Mouse (Mus musculus) embryonic facial prominence, embryonic 13.5 days (tissue): ENCODE measurements around the gene Kif19a. TPM values are rescaled to one million over a fixed set of nuclear protein-coding genes. Genes with fewer than 3 reads are reported as not detected.

Source experiments
- ATAC-seq: fragments of 200-750 bp; cut with Nextera tagmentation; 2 replicates; pipeline ENCODE4 v1.8.0; 2017; ENCODE audit warnings: low read depth; ENCODE audit not compliant: insufficient number of reproducible peaks, insufficient read depth, low FRiP score, low TSS enrichment
- H3K27ac ChIP-seq: fragments of 300-500 bp; sonication (generic); 2 replicates; pipeline ENCODE4 v1.5.1; 2015; ENCODE audit warnings: moderate library complexity, mild to moderate bottlenecking, inconsistent platforms
- H3K27me3 ChIP-seq: fragments of 300-500 bp; sonication (generic); 2 replicates; pipeline ENCODE4 v1.6.1; 2015; ENCODE audit warnings: mild to moderate bottlenecking, inconsistent platforms
- H3K36me3 ChIP-seq: fragments of 300-500 bp; sonication (generic); 2 replicates; pipeline ENCODE4 v1.6.1; 2015; ENCODE audit warnings: mild to moderate bottlenecking, inconsistent platforms
- H3K4me1 ChIP-seq: fragments of 300-500 bp; sonication (generic); 2 replicates; pipeline ENCODE4 v1.6.1; 2015; ENCODE audit warnings: inconsistent platforms
- H3K4me2 ChIP-seq: fragments of 300-500 bp; sonication (generic); 2 replicates; pipeline ENCODE4 v1.6.1; 2015; ENCODE audit warnings: moderate library complexity, mild to moderate bottlenecking, inconsistent platforms
- H3K4me3 ChIP-seq: fragments of 300-500 bp; sonication (generic); 2 replicates; pipeline ENCODE4 v1.5.1; 2015; ENCODE audit warnings: mild to moderate bottlenecking, inconsistent platforms
- H3K9ac ChIP-seq: fragments of 300-500 bp; sonication (generic); 2 replicates; pipeline ENCODE4 v1.6.1; 2015; ENCODE audit warnings: mild to moderate bottlenecking, inconsistent platforms
- H3K9me3 ChIP-seq: fragments of 300-500 bp; sonication (generic); 2 replicates; pipeline ENCODE4 v1.6.1; 2016; ENCODE audit warnings: inconsistent platforms
- WGBS: fragments of 180-500 bp; shearing (Covaris S2); methylation state at CpG from one replicate; pipeline ENCODE4 v1.1.7; 2015; ENCODE audit warnings: mixed read lengths; 5-methylcytosine and 5-hydroxymethylcytosine counted together
- polyA plus RNA-seq: library from polyadenylated mRNA; unstranded; fragments of >200 nt; fragmentation: Nextera tagmentation; extraction: Ambion mirVana; gene quantifications from 2 replicates; pipeline ENCODE4 v1.2.1, GENCODE M21; 2015

Kif19a gene
- 0.69 and 2.2 TPM in 2 replicates for polyA plus RNA-seq

- H3K9ac ChIP-seq = peak within 1 kb of the TSS; percentile 67
- peak within 1 kb of the TSS; percentile 47 for H3K4me3 ChIP-seq
- H3K9me3 ChIP-seq = no peaks in the 10 kb centered on the region
- peak within 1 kb of the TSS; percentile 78 for H3K4me2 ChIP-seq
- H3K27ac ChIP-seq = no peak within 1 kb of the TSS
- peak; percentile 59 for ATAC-seq
- H3K36me3 ChIP-seq = no peaks in the 10 kb centered on the region
- H3K27me3 ChIP-seq = peaks cover 41% of the 10 kb centered on the region
- WGBS = 4% methylated on average over 51 of the region's 51 CpGs
- peaks cover 13% of the 10 kb centered on the region for H3K4me1 ChIP-seq
Observed at GRCm38 (mm10) chr11:114764820-114765818, at the start of gene Kif19a. Gene Kif19a, plus strand, starts transcription at chr11:114765388.

GRCm38 (mm10) chr11:114715531-114715930 is 49.7 kb upstream of the Kif19a start:
- Histone ChIP-seq H3K27ac (no peak overlapping the region), H3K27me3 (no peaks in the 10 kb centered on the region), H3K4me3 (no peak overlapping the region), H3K36me3 (peaks cover 22% of the 10 kb centered on the region), H3K4me2 (no peak overlapping the region), H3K9me3 (no peaks in the 10 kb centered on the region), H3K9ac (no peak overlapping the region), H3K4me1 (no peaks in the 10 kb centered on the region)
- no peak for ATAC-seq
- WGBS = 73% methylated on average over 7 of the region's 7 CpGs

GRCm38 (mm10) chr11:114720535-114720934 is 44.7 kb upstream of the Kif19a start:
- 87% methylated on average over 10 of the region's 10 CpGs for WGBS
- no peak for ATAC-seq
- H3K36me3 ChIP-seq = 0 out of 2 replicates have a peak, but pooled peaks cover 3% of the 10 kb centered on the region

GRCm38 (mm10) chr11:114722438-114722837 is 42.8 kb upstream of the Kif19a start:
- ATAC-seq = no peak
- Histone ChIP-seq H3K4me2 (no peak overlapping the region), H3K4me3 (no peak overlapping the region), H3K4me1 (peaks cover 20% of the 10 kb centered on the region), H3K9ac (no peak overlapping the region), H3K36me3 (no peaks in the 10 kb centered on the region), H3K27ac (no peak overlapping the region), H3K9me3 (no peaks in the 10 kb centered on the region), H3K27me3 (no peaks in the 10 kb centered on the region)
- WGBS = 88% methylated on average over 8 of the region's 8 CpGs

More at GRCm38 (mm10) chr11:114720535-114720934, 44.7 kb upstream of the Kif19a start:
- H3K4me3 ChIP-seq = no peak overlapping the region
- H3K4me2 ChIP-seq = no peak overlapping the region
- peaks cover 13% of the 10 kb centered on the region for H3K4me1 ChIP-seq
- H3K9me3 ChIP-seq = no peaks in the 10 kb centered on the region
- H3K9ac ChIP-seq = no peak overlapping the region
- H3K27me3 ChIP-seq = no peaks in the 10 kb centered on the region
- no peak overlapping the region for H3K27ac ChIP-seq

- Histone ChIP-seq H3K27ac (no peak overlapping the region), H3K27me3 (no peaks in the 10 kb centered on the region), H3K36me3 (no peaks in the 10 kb centered on the region), H3K4me3 (no peak overlapping the region), H3K9ac (no peak overlapping the region), H3K9me3 (no peaks in the 10 kb centered on the region), H3K4me1 (peaks cover 25% of the 10 kb centered on the region), H3K4me2 (no peak overlapping the region)
- ATAC-seq = no peak; the same call in 1 of the 2 replicates
- WGBS = 56% methylated on average over 13 of the region's 13 CpGs
Observed at GRCm38 (mm10) chr11:114723030-114723429, 42.2 kb upstream of the Kif19a start.

- no peaks in the 10 kb centered on the region for H3K36me3 ChIP-seq
- no peaks in the 10 kb centered on the region for H3K9me3 ChIP-seq
- peak overlapping the region; percentile 66; the same call in 1 of the 2 replicates for H3K27ac ChIP-seq
- ATAC-seq = no peak
- peaks cover 32% of the 10 kb centered on the region for H3K4me1 ChIP-seq
- H3K4me3 ChIP-seq = no peak overlapping the region
- H3K4me2 ChIP-seq = peak overlapping the region; percentile 14; the same call in 1 of the 2 replicates
- H3K9ac ChIP-seq = no peak overlapping the region
- H3K27me3 ChIP-seq = no peaks in the 10 kb centered on the region
- WGBS = 24% methylated on average over 11 of the region's 11 CpGs
Observed at GRCm38 (mm10) chr11:114724787-114725590, 40.2 kb upstream of the Kif19a start.

GRCm38 (mm10) chr11:114726965-114727825 is 38.0 kb upstream of the Kif19a start, which contains the start of gene Dnaic2:
Gene Dnaic2, plus strand, starts transcription at chr11:114727408.
- H3K9ac ChIP-seq = peak within 1 kb of the TSS; percentile 58; the same call in 1 of the 2 replicates
- H3K4me3 ChIP-seq = peak within 1 kb of the TSS; percentile 35

GRCm38 (mm10) chr11:114727826-114728186 is 37.4 kb upstream of the Kif19a start:
- no peak overlapping the region for H3K27ac ChIP-seq
- H3K4me3 ChIP-seq = no peak overlapping the region; the same call in 1 of the 2 replicates
- no peaks in the 10 kb centered on the region for H3K9me3 ChIP-seq
- H3K4me1 ChIP-seq = peaks cover 32% of the 10 kb centered on the region
- WGBS = 21% methylated on average over 5 of the region's 5 CpGs
- H3K27me3 ChIP-seq = no peaks in the 10 kb centered on the region
- H3K36me3 ChIP-seq = no peaks in the 10 kb centered on the region
- H3K9ac ChIP-seq = 0 out of 2 replicates have a peak overlapping the region, but pooled peaks have one; percentile 58
- no peak for ATAC-seq
- H3K4me2 ChIP-seq = peak overlapping the region; percentile 71

More at GRCm38 (mm10) chr11:114726965-114727825, 38.0 kb upstream of the Kif19a start, which contains the start of gene Dnaic2:
- no peaks in the 10 kb centered on the region for H3K9me3 ChIP-seq
- peak within 1 kb of the TSS; percentile 71 for H3K4me2 ChIP-seq
- H3K27ac ChIP-seq = no peak within 1 kb of the TSS
- H3K4me1 ChIP-seq = peaks cover 32% of the 10 kb centered on the region
- peak; percentile 75; the same call in 1 of the 2 replicates for ATAC-seq
- no peaks in the 10 kb centered on the region for H3K27me3 ChIP-seq
- 12% methylated on average over 34 of the region's 34 CpGs for WGBS
- H3K36me3 ChIP-seq = no peaks in the 10 kb centered on the region

- Histone ChIP-seq H3K4me3 (no peak overlapping the region), H3K9ac (no peak overlapping the region), H3K27me3 (no peaks in the 10 kb centered on the region), H3K36me3 (no peaks in the 10 kb centered on the region), H3K9me3 (no peaks in the 10 kb centered on the region), H3K4me1 (peaks cover 28% of the 10 kb centered on the region), H3K4me2 (no peak overlapping the region), H3K27ac (no peak overlapping the region)
- 25% methylated on average over 5 of the region's 5 CpGs for WGBS
- no peak for ATAC-seq
Observed at GRCm38 (mm10) chr11:114728333-114728732, 36.9 kb upstream of the Kif19a start.

GRCm38 (mm10) chr11:114729832-114730363 is 35.3 kb upstream of the Kif19a start:
- no peak overlapping the region for H3K9ac ChIP-seq
- peaks cover 25% of the 10 kb centered on the region for H3K4me1 ChIP-seq
- no peaks in the 10 kb centered on the region for H3K27me3 ChIP-seq
- H3K36me3 ChIP-seq = no peaks in the 10 kb centered on the region
- H3K27ac ChIP-seq = no peak overlapping the region
- H3K4me3 ChIP-seq = no peak overlapping the region
- ATAC-seq = no peak
- WGBS = 56% methylated on average over 6 of the region's 6 CpGs
- no peaks in the 10 kb centered on the region for H3K9me3 ChIP-seq
- no peak overlapping the region for H3K4me2 ChIP-seq
